Mouse (Mus musculus): Measurements from ENCODE around the gene Syt1. TPM values are rescaled to one million over a fixed set of nuclear protein-coding genes. Genes with fewer than 3 reads are reported as not detected.

Syt1 gene
- polyA plus RNA-seq, 1 experiment from 2014 or later, result 4.5 TPM

DNA sequence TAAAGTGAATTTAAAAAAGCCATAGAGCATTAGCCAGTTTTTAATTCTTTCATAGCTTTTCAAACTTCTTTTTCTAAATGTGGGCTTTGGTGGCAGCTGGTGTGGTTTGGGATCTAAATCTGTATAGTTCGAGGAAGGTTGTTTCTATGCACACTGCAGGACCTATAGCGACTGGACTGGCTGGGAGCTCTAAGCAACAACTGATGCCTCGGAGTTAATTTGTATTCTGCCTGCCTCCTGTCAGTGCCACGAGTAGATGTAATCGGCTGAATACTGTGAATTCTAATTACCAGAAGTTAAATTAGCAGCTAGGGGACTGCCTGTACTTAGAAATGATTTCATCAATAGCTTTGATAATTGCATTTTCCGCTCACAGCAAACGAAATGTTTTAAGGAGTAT, 374.7 kb downstream of the Syt1 start:
- H3K27ac ChIP-seq (ENCODE audit: low read depth, low read length), result no peak overlapping the region
- WGBS, result 82% methylated on average over 7 of the region's 7 CpGs
- no peak overlapping the region for H3K9ac ChIP-seq (ENCODE audit: low read depth, low read length)
- H3K4me1 ChIP-seq (replicated peaks; ENCODE audit: control insufficient read depth, insufficient read depth, low read length), result no peaks in the 10 kb centered on the region
- H3K4me2 ChIP-seq (replicated peaks; ENCODE audit: low read depth), result no peak overlapping the region
- TF ChIP-seq CTCF (IDR thresholded peaks at IDR 0.05; ENCODE audit: low read depth), result no peak
- H3K9me3 ChIP-seq (ENCODE audit: control insufficient read depth), result no peaks in the 10 kb centered on the region
- H3K27me3 ChIP-seq (replicated peaks; ENCODE audit: control insufficient read depth, insufficient read depth, low read length), result no peaks in the 10 kb centered on the region
- ATAC-seq, result no peak
- no peak overlapping the region for H3K4me3 ChIP-seq (ENCODE audit: low read depth, low read length)
- H3K36me3 ChIP-seq (ENCODE audit: control insufficient read depth, insufficient read depth), result no peaks in the 10 kb centered on the region

DNA sequence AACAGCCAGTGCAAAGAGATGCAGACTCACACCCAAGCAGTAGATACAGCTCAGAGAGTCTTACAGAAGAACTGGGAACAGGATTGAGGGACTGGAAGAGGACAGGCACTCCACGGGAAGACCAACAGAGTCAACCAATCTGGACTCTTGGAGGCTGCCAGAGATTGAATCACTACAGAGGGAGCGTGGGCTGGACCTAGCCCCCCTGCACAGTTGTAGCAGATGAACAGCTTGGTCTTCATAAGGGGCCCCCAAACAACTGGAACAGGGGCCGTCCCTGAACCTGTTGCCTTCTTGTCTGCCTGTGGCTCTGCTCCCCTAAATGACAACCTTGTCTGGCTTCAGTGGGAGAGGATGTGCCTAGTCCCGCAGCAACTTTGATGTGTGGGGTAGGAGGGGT, 375.2 kb downstream of the Syt1 start:
- Histone ChIP-seq H3K4me1 (replicated peaks; ENCODE audit: control insufficient read depth, insufficient read depth, low read length) (no peaks in the 10 kb centered on the region), H3K9me3 (ENCODE audit: control insufficient read depth) (no peaks in the 10 kb centered on the region), H3K9ac (ENCODE audit: low read depth, low read length) (no peak overlapping the region), H3K27me3 (replicated peaks; ENCODE audit: control insufficient read depth, insufficient read depth, low read length) (no peaks in the 10 kb centered on the region), H3K4me2 (replicated peaks; ENCODE audit: low read depth) (no peak overlapping the region), H3K36me3 (ENCODE audit: control insufficient read depth, insufficient read depth) (no peaks in the 10 kb centered on the region), H3K4me3 (ENCODE audit: low read depth, low read length) (no peak overlapping the region), H3K27ac (ENCODE audit: low read depth, low read length) (no peak overlapping the region)
- no peak for ATAC-seq
- WGBS, result 74% methylated on average over 4 of the region's 4 CpGs
- no peak for TF ChIP-seq CTCF (IDR thresholded peaks at IDR 0.05; ENCODE audit: low read depth)

DNA sequence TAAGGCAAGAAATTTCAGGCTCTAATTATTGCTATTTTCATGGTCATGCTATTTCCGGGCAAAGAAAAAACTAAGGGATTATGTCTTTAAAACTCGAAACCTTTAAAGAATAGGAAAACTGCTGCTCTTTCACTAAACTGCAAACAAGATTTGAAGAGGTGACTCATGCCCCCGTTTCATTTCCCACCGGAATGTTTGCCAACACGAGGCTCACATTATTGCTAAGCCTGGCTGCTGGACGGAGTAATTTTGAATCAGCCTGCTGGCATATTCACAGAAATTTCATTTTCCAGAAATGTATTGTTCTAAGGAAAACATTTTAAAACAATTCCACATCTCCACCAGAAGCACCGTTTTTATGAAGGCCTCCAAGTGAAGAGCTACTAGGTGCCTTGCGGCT, 379.9 kb downstream of the Syt1 start:
- WGBS, result 83% methylated on average over 8 of the region's 8 CpGs
- ATAC-seq, result no peak
- H3K4me3 ChIP-seq (ENCODE audit: low read depth, low read length), result no peak overlapping the region

DNA sequence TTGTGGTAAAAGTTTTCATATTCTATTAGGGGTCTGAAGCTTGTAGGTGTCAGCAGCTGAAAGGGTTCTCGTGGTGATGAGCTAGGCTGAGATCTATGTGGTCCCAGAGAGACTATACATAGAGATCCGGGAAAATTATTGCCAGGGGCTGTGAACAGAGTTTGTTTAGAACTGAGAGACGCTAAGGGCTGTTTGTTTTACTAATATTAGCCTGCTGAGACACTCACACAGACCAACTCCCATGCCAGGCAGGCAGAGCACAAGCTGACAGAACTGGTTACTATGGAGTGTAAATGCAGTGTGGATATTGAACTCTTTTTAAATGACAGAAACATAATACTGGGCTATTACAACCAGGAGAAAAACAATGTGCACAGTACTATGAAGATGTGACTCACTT, 384.4 kb downstream of the Syt1 start:
- H3K4me2 ChIP-seq (replicated peaks; ENCODE audit: low read depth), result no peak overlapping the region
- ATAC-seq, result no peak
- no peaks in the 10 kb centered on the region for H3K4me1 ChIP-seq (replicated peaks; ENCODE audit: control insufficient read depth, insufficient read depth, low read length)
- H3K9me3 ChIP-seq (ENCODE audit: control insufficient read depth), result no peaks in the 10 kb centered on the region
- H3K9ac ChIP-seq (ENCODE audit: low read depth, low read length), result no peak overlapping the region
- 12% methylated on average over 3 of the region's 3 CpGs for WGBS
- no peaks in the 10 kb centered on the region for H3K36me3 ChIP-seq (ENCODE audit: control insufficient read depth, insufficient read depth)
- TF ChIP-seq CTCF (IDR thresholded peaks at IDR 0.05; ENCODE audit: low read depth), result no peak
- H3K27ac ChIP-seq (ENCODE audit: low read depth, low read length), result no peak overlapping the region
- H3K4me3 ChIP-seq (ENCODE audit: low read depth, low read length), result no peak overlapping the region
- no peaks in the 10 kb centered on the region for H3K27me3 ChIP-seq (replicated peaks; ENCODE audit: control insufficient read depth, insufficient read depth, low read length)

More for the DNA sequence above, 379.9 kb downstream of the Syt1 start:
- Histone ChIP-seq H3K4me2 (replicated peaks; ENCODE audit: low read depth) (no peak overlapping the region), H3K36me3 (ENCODE audit: control insufficient read depth, insufficient read depth) (no peaks in the 10 kb centered on the region), H3K4me1 (replicated peaks; ENCODE audit: control insufficient read depth, insufficient read depth, low read length) (no peaks in the 10 kb centered on the region), H3K9me3 (ENCODE audit: control insufficient read depth) (no peaks in the 10 kb centered on the region), H3K27ac (ENCODE audit: low read depth, low read length) (no peak overlapping the region), H3K9ac (ENCODE audit: low read depth, low read length) (no peak overlapping the region), H3K27me3 (replicated peaks; ENCODE audit: control insufficient read depth, insufficient read depth, low read length) (no peaks in the 10 kb centered on the region)
- no peak for TF ChIP-seq CTCF (IDR thresholded peaks at IDR 0.05; ENCODE audit: low read depth)

DNA sequence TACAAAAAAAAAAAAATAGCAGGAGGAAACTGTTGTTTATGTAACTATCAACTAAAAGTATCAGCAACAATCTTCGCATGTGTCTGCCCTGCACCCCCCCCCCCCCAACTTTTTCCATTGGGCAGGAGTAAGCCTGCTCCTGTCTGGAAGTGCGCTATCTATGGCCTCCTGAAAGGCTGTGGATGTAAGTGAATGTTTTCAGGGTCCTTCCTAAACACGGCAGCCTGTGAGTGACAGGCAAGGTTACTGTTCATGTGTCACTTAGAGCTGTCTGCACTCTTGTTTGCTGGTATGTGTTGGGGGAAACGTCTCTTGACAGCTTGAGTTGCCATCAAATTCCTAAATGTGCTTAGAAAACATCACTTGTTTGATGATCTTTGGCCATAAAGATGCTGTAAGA, 387.8 kb downstream of the Syt1 start:
- Histone ChIP-seq H3K9ac (ENCODE audit: low read depth, low read length) (no peak overlapping the region), H3K4me1 (replicated peaks; ENCODE audit: control insufficient read depth, insufficient read depth, low read length) (no peaks in the 10 kb centered on the region), H3K27me3 (replicated peaks; ENCODE audit: control insufficient read depth, insufficient read depth, low read length) (no peaks in the 10 kb centered on the region), H3K4me3 (ENCODE audit: low read depth, low read length) (no peak overlapping the region), H3K4me2 (replicated peaks; ENCODE audit: low read depth) (no peak overlapping the region), H3K27ac (ENCODE audit: low read depth, low read length) (no peak overlapping the region), H3K36me3 (ENCODE audit: control insufficient read depth, insufficient read depth) (no peaks in the 10 kb centered on the region), H3K9me3 (ENCODE audit: control insufficient read depth) (no peaks in the 10 kb centered on the region)
- 68% methylated on average over 4 of the region's 4 CpGs for WGBS
- no peak for TF ChIP-seq CTCF (IDR thresholded peaks at IDR 0.05; ENCODE audit: low read depth)
- ATAC-seq, result no peak

DNA sequence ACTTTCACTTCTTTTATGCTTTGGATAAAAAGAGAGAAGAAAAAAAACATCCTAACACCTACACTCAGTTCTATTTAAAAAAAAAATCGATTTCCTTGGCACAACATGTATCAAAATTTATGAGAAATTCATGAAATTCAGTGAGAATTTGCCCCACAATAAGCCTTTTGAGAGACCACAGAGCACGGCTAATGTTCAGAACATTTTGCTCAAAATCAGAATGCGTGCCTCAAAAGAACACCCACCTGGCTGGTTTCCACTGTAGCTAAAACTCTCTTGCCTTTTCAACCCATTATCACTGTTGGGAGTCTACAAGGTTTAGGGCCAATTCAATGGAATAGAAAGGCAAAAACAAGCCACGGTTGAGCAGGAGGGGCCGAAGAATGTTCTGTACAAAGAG, 390.9 kb downstream of the Syt1 start:
- no peak for TF ChIP-seq CTCF (IDR thresholded peaks at IDR 0.05; ENCODE audit: low read depth)
- H3K4me3 ChIP-seq (ENCODE audit: low read depth, low read length), result no peak overlapping the region
- no peak overlapping the region for H3K4me2 ChIP-seq (replicated peaks; ENCODE audit: low read depth)
- ATAC-seq, result no peak
- H3K9ac ChIP-seq (ENCODE audit: low read depth, low read length), result no peak overlapping the region
- H3K27me3 ChIP-seq (replicated peaks; ENCODE audit: control insufficient read depth, insufficient read depth, low read length), result no peaks in the 10 kb centered on the region
- no peaks in the 10 kb centered on the region for H3K9me3 ChIP-seq (ENCODE audit: control insufficient read depth)
- no peaks in the 10 kb centered on the region for H3K36me3 ChIP-seq (ENCODE audit: control insufficient read depth, insufficient read depth)
- no peaks in the 10 kb centered on the region for H3K4me1 ChIP-seq (replicated peaks; ENCODE audit: control insufficient read depth, insufficient read depth, low read length)
- 88% methylated on average over 5 of the region's 5 CpGs for WGBS
- H3K27ac ChIP-seq (ENCODE audit: low read depth, low read length), result no peak overlapping the region

DNA sequence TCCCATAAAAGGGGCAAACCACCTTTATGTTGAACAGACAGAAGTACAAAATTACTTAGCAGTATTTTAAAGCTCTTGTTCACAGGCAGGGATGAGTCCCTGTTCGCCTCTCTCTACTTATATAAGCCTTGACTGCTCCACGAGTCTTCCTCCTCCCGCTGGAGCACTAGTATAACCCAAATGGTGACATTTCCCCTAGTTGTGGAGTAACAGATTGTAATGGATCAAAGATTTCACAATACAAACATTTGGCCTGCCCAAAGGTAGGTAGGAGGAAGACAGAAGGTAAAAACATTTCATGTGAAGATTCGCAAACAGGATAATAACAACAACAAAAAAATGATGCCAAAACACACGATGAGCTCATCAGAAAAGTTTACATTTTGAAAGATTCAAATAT, 391.6 kb downstream of the Syt1 start:
- WGBS, result 85% methylated on average over 5 of the region's 5 CpGs
- Histone ChIP-seq H3K4me1 (replicated peaks; ENCODE audit: control insufficient read depth, insufficient read depth, low read length) (no peaks in the 10 kb centered on the region), H3K4me3 (ENCODE audit: low read depth, low read length) (no peak overlapping the region), H3K27ac (ENCODE audit: low read depth, low read length) (no peak overlapping the region), H3K4me2 (replicated peaks; ENCODE audit: low read depth) (no peak overlapping the region), H3K9ac (ENCODE audit: low read depth, low read length) (no peak overlapping the region), H3K36me3 (ENCODE audit: control insufficient read depth, insufficient read depth) (no peaks in the 10 kb centered on the region), H3K9me3 (ENCODE audit: control insufficient read depth) (no peaks in the 10 kb centered on the region), H3K27me3 (replicated peaks; ENCODE audit: control insufficient read depth, insufficient read depth, low read length) (no peaks in the 10 kb centered on the region)
- TF ChIP-seq CTCF (IDR thresholded peaks at IDR 0.05; ENCODE audit: low read depth), result no peak
- no peak for ATAC-seq

Data from intestine, postnatal 0 days (tissue).